Mouse (Mus musculus) hindlimb bud, embryonic 11.5 days (tissue): ENCODE results near the gene AF067063.
"Not testable (repeated sequence)": the region's sequence is repeated elsewhere in the genome, so short reads cannot be mapped to it uniquely, and the experiment has no call there.

Source experiments
- DNase-seq: peaks from one replicate; pipeline ENCODE4 v3.0.0-alpha.2; 2012; ENCODE audit warnings: low read depth, low spot score; ENCODE audit errors: extremely low spot score

The AF067063 gene

GRCm38 (mm10) chr13:119830116-119830515 lies at the start of gene AF067063:
AF067063 (minus strand) TSS chr13:119830216.
- DNase-seq, result not testable (repeated sequence)

GRCm38 (mm10) chr13:119864395-119864999 lies 34.5 kb upstream of the AF067063 start:
- not testable (repeated sequence) for DNase-seq

- not testable (repeated sequence) for DNase-seq
These were observed 32.4 kb upstream of the AF067063 start for GRCm38 (mm10) chr13:119862399-119862798.

GRCm38 (mm10) chr13:119839982-119840381 lies 10.0 kb upstream of the AF067063 start:
- DNase-seq, result not testable (repeated sequence)

- not testable (repeated sequence) for DNase-seq
These were observed 7.8 kb upstream of the AF067063 start for GRCm38 (mm10) chr13:119837719-119838337.

GRCm38 (mm10) chr13:119836324-119836811 lies 6.4 kb upstream of the AF067063 start:
- not testable (repeated sequence) for DNase-seq

- DNase-seq, result not testable (repeated sequence)
These were observed 5.5 kb upstream of the AF067063 start, which contains the start of gene D13Ertd608e for GRCm38 (mm10) chr13:119835320-119836056. D13Ertd608e (plus strand) TSS chr13:119836006.

GRCm38 (mm10) chr13:119817579-119818206 lies 12.3 kb downstream of the AF067063 start:
- no peak for DNase-seq

- no peak for DNase-seq
These were observed 13.2 kb downstream of the AF067063 start for GRCm38 (mm10) chr13:119816798-119817197.

GRCm38 (mm10) chr13:119810031-119810430 lies 20.0 kb downstream of the AF067063 start:
- DNase-seq, result no peak

GRCm38 (mm10) chr13:119808937-119809336 lies 21.1 kb downstream of the AF067063 start:
- no peak for DNase-seq

- no peak for DNase-seq
These were observed 32.4 kb downstream of the AF067063 start for GRCm38 (mm10) chr13:119797656-119798055.

GRCm38 (mm10) chr13:119792791-119793404 lies 37.1 kb downstream of the AF067063 start:
- no peak for DNase-seq

- DNase-seq, result no peak
These were observed 38.4 kb downstream of the AF067063 start for GRCm38 (mm10) chr13:119791580-119792135.

GRCm38 (mm10) chr13:119790761-119791579 lies 39.0 kb downstream of the AF067063 start, which contains the start of gene Zfp131:
Zfp131 (minus strand) TSS chr13:119790889.
- DNase-seq, result peak; percentile 56

- no peak for DNase-seq
These were observed 39.9 kb downstream of the AF067063 start for GRCm38 (mm10) chr13:119789851-119790717.

GRCm38 (mm10) chr13:119783581-119783980 lies 46.4 kb downstream of the AF067063 start:
- DNase-seq, result no peak
